Mouse (Mus musculus): ENCODE results near the gene Cds2.

GRCm38 (mm10) chr2:132341293-132341692, 78.3 kb downstream of the Cds2 start:
- TF ChIP-seq MYOG (IDR thresholded peaks at IDR 0.05; ENCODE audit: control insufficient read depth in 1 of 3, insufficient read depth in 1 of 3, insufficient read length in 2 of 3, low read depth in 2 of 3) = no peak
- no peak for TF ChIP-seq POLR2AphosphoS2 (IDR thresholded peaks at IDR 0.05; ENCODE audit: insufficient read length, low read depth)
- TF ChIP-seq E2F4 (IDR thresholded peaks at IDR 0.05; ENCODE audit: insufficient read depth) = no peak
